Mouse (Mus musculus): ENCODE measurements at regions not wholly inside any gene's neighbourhood (a gene's known extent, or its start where the extent isn't known, plus 50 kb on each side); places are given as distances from the start of the nearest gene placed in this dataset.

DNA sequence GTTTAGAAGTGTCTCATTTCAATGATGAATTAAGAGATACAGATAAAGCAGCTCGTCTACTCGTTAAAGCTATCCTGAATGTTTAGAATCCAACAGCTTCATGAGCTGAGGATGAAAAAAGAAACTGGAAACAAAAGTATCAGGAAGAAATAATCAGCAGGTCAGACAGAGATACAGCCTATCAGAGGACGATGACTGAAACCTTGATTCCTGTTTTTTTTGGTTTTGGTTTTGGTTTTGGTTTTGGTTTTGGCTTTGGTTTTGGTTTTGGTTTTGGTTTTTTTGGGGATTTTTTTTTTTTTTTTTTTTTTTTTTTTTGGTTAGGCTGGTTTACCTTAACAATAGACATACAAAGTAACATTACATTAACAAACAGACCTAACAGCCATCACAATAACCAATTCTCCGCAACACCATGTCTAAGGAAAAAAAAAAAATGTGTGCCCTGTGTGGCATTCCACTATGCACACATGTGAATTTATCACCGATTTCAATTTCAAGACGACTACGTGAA lies 66.9 kb upstream of the Pdha2 start:
- in situ Hi-C loops (cut with MboI, MseI) = loop anchor here (10.0 kb wide), 1 partner anchor 794 kb away; no protein-coding TSS in a partner anchor

DNA sequence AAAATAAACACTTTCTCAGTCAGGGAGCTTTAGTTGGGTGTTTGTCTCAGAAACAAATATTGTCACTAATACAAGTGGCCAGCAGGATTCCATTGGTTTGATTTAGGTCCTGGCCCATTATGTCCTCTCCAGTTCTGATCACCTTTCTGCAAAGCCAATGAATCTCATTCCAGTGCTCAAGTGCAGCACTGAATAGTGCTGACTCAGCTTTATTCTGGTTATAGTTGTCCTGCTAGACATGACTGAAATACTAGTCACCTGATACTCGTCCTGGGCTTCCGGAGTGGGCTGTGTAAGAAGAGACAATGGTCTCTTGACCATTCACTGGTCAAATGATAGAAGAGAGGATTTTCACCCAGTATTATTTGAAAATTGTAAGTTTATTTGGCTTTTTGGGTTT lies 81.6 kb upstream of the Pdha2 start:
- in situ Hi-C loops (cut with MboI, MseI) = no loop called here

DNA sequence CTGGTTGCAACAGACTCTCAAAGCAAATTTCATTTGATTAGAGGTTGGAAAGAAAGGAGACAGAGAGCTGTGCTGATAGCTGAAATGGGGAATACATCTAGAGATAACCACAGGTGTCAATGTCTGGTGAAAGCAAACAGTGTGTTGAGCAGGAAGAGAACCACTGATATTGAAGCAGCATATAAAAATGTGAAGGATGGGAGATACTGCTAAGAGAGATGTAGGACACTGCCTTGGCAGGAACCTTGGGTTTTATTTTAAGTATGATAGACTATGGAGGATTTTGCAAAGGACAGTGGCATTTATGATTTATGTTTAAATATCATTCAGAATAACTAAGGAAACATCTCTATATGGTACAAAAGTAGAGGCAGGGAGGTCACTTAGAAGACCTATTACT lies 84.7 kb upstream of the Pdha2 start:
- in situ Hi-C loops (cut with MboI, MseI) = no loop called here

DNA sequence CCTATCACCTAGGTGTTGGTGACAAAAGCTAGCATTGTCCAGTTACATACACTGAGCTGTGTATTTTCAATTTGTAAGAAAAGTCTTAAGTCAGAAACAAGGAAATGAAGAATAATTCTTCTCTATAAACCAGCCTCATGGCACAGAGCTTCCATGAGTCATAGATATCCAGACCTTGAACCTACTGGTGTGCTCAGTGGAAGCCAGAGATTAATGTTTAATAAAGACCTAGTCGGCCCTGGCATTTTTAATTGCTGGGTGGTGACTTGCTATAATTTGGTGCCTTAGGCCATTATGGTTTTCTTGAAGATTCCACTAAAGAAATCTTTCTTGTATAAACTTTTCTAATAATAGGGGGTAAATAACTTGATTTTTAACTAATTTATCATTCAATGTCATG lies 87.6 kb upstream of the Pdha2 start:
- in situ Hi-C loops (cut with MboI, MseI) = no loop called here

DNA sequence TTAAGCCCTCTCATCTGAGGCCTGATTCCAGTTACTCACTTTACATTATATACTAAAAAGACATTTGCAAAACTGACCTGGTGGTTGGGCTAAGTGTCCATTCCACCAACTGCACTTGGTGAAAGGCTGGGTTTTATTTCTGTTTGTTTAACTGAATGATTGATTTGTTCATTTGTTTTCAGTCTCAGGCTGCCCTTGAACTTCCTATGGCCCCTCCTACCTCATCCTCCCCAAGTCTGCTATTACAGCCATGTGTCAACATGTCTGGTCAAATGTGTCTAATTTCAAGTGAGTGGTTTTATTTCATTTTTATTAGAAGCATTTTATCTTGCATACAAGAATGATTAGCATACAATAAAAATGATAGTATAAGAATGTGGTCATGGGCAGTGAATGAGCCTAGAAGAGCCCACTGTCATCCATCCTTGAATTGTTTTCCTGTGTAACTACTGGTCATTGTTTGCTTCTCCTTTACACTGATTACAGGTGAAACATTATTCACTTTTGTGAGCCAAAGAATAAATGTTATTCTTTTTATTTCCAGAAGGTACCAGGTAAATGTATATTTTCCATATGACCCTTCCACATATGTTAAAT lies 121.5 kb upstream of the Pdha2 start:
- in situ Hi-C loops (cut with MboI, MseI) = no loop called here

DNA sequence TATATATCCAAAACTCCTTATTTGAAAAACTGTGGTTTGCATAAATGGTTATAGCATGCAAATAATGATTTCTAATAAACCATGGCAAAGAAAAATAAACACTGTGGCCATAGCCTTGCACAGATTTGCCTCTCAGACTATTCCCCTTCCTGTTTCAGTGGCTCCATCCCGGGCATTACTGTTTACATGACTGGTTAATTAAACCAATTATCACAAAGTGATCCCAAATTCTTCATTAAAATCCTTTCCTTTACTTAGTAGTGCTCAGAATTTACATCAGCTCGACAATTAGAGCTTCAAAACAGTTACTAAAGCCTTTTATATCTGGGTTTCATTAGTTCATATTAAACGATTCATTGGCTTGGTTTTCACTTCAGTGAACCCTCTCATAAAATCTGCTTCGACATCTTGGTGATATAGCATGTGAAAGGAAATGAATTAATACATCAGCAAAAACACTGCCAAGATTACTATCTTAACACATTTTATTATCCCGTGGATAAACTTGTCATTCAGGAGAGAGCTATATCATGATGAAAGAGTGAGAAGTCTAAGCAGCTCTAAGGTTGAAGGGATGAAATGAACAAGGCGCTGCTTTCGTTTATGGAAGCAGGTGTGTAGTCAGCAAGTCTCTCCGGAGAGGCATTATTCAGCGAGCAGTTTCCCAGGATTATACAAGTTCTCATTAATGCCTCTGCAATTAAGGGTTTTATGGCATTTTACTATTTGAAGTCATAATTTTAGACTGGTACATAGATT lies 126.2 kb upstream of the Pdha2 start:
- in situ Hi-C loops (cut with MboI, MseI) = loop anchor here (5.0 kb wide), 1 partner anchor 1821 kb away; no protein-coding TSS in a partner anchor

DNA sequence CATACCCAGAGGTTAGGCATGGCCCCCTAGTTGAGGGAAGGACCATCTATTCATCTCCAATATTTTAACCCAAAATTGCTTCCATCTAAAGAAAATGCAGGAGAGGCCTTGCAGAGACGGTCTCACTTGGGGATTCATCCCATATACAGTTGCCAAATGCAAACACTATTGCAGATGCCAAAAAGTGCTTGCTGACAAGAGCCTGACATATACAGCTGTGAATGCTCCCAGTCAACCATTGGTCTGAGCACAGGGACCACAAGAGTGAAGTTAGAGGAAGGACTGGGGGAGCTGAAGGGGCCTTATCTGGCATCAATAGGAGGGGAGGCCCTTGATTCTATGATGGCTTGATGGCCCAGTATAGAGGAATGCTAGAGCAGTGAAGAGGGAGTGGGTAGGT lies 111.1 kb upstream of the Unc5c start:
- in situ Hi-C loops (cut with MboI, MseI) = no loop called here

DNA sequence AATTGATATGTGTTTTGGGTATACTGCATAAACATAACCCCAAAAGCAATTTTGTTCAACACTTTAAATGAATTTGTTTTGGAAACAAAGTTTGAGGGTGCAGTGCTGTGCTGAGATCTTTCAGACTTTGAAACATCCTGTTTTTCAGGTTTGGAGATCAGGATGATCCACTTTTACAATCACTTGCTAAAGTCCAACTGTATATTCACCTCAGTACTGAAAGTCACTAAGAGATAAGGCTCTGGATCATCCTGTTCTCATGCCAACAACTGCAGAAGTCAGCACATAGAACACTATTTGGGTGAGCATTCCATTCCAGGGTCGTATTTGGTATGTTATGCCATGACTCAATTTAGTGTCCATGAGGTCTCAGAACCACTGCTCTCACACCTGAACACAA lies 72.0 kb upstream of the Unc5c start:
- in situ Hi-C loops (cut with MboI, MseI) = no loop called here

DNA sequence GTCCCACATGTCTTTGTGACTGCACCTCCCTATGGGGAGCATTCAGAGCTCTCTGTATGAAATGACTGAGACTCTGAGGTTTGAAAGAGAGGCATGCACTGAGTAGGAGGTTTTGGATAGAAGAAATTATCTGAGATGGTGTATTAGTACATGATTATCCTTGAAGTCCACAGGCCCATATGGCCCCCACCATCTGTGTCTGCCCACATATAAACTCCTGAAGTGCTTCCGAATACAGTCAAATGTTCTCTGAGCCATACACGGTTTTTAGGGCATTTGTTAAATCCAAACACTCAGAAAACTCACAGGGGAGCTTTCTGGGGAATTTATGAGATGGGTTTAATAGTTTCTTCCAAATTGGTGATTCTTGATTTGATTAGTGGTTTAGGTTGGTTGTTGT lies 66.8 kb upstream of the Unc5c start:
- in situ Hi-C loops (cut with MboI, MseI) = no loop called here

Measured in regulatory T cell (primary cell).